In the genomic region with DNA sequence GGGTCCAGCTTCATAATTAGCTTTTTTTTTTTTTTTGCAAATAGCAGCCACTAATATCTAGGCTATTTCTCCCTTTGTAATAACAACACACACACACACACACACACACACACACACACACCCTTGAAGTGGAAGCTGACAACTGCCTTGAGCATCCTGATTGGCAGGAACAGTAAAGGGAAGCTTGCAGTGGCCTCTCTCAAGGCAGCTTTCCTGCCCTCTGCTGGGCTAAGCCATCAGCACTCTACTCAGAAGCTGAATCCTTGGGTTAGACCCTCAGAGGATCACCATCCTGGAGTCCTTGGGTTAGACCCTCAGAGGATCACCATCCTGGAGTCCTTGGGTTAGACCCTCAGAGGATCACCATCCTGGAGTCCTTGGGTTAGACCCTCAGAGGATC, we compare ENCODE assay signal across 7 mouse cellular contexts.
DNase-seq lines count a peak whose midpoint lies in the region; ATAC-seq and TF ChIP-seq lines count a peak whose summit lies in the region.
"Not testable (repeated sequence)": the region's sequence is repeated elsewhere in the genome, so short reads cannot be mapped to it uniquely, and the experiment has no call there.

No protein-coding gene starts in this region.

- intact Hi-C loops in heart, adult 2 months (cut with DNase I) = loop anchor here (2.0 kb wide), 1 partner anchor 80 kb away; the partner anchor contains the start of gene Ptpre

- H3K9me3 ChIP-seq in hindbrain, embryonic 14.5 days (ENCODE audit: control insufficient read depth, low read length) = not testable (repeated sequence)

- not testable (repeated sequence) for H3K36me3 ChIP-seq in heart, adult 2 months (ENCODE audit: control insufficient read depth, insufficient read depth, low read length); hindbrain, embryonic 14.5 days (replicated peaks; ENCODE audit: control insufficient read depth, insufficient read depth)

- H3K4me3 ChIP-seq in heart, adult 2 months; hindbrain, embryonic 14.5 days (replicated peaks; ENCODE audit: low read length); layer of hippocampus, adult 2 months; lung, adult 2 months (replicated peaks; ENCODE audit: extremely low read depth, low read depth, low read length): not testable (repeated sequence)

- peak; percentile 54 for ATAC-seq in common myeloid progenitor, adult 5-6 weeks (replicated peaks; ENCODE audit: low read depth, poor library complexity, severe bottlenecking)
- not testable (repeated sequence) for ATAC-seq in hindbrain, embryonic 14.5 days (ENCODE audit: low FRiP score)
- peak; percentile 96 for ATAC-seq in megakaryocyte, adult 5-6 weeks (ENCODE audit: poor library complexity, severe bottlenecking)
- peak; percentile 69; the same call in 1 of the 2 replicates for ATAC-seq in neutrophil, adult 5-6 weeks (ENCODE audit: extremely low read depth, insufficient number of reproducible peaks, low FRiP score, poor library complexity, severe bottlenecking)

- H3K4me2 ChIP-seq in hindbrain, embryonic 14.5 days (replicated peaks) = not testable (repeated sequence)

- not testable (repeated sequence) for H3K27ac ChIP-seq in heart, adult 2 months; layer of hippocampus, adult 2 months
- 0 out of 2 replicates have a peak overlapping the region, but pooled peaks have one; percentile 85 for H3K27ac ChIP-seq in hindbrain, embryonic 14.5 days

- H3K27me3 ChIP-seq in heart, adult 2 months (ENCODE audit: control insufficient read depth, insufficient read depth, low read length); hindbrain, embryonic 14.5 days (ENCODE audit: control insufficient read depth, insufficient read depth, low read length): not testable (repeated sequence)

- H3K79me2 ChIP-seq in heart, adult 2 months (replicated peaks; ENCODE audit: control insufficient read depth, insufficient read depth, low read length) = not testable (repeated sequence)

- not testable (repeated sequence) for DNase-seq in heart, adult 2 months; hindbrain, embryonic 14.5 days (ENCODE audit: low spot score); layer of hippocampus, adult 2 months (ENCODE audit: low spot score in 2 of 2); lung, adult 2 months

- not testable (repeated sequence) for H3K4me1 ChIP-seq in heart, adult 2 months (ENCODE audit: control insufficient read depth, insufficient read depth, low read length); lung, adult 2 months (ENCODE audit: control insufficient read depth, insufficient read depth, low read length)
- peaks cover 31% of the 10 kb centered on the region for H3K4me1 ChIP-seq in hindbrain, embryonic 14.5 days (replicated peaks; ENCODE audit: control insufficient read depth, insufficient read depth, low read length)

- peak; percentile 63 for TF ChIP-seq CTCF in heart, adult 2 months (IDR thresholded peaks at IDR 0.05)
- TF ChIP-seq CTCF in layer of hippocampus, adult 2 months (conservative IDR thresholded peaks at IDR 0.05) = peak; percentile 59
- TF ChIP-seq CTCF in lung, adult 2 months (IDR thresholded peaks at IDR 0.05; ENCODE audit: insufficient read depth, low read length) = peak; percentile 48

- H3K9ac ChIP-seq in heart, adult 2 months (ENCODE audit: low read depth, low read length); hindbrain, embryonic 14.5 days: not testable (repeated sequence)

- not testable (repeated sequence) for TF ChIP-seq EP300 in heart, adult 2 months (IDR thresholded peaks at IDR 0.05; ENCODE audit: insufficient read depth, low read depth, low read length)

- TF ChIP-seq POLR2A in heart, adult 2 months (IDR thresholded peaks at IDR 0.05; ENCODE audit: insufficient read depth, low read depth, low read length); lung, adult 2 months (IDR thresholded peaks at IDR 0.05; ENCODE audit: borderline replicate concordance, extremely low read depth, low read depth, low read length): not testable (repeated sequence)
